Mouse (Mus musculus) CH12.LX (cell line): ENCODE measurements around the gene Pcgf1.

Experiments
- CHD2 ChIP-seq: IDR thresholded peaks from 2 replicates; pipeline ENCODE4 v1.6.1; 2011; ENCODE audit warnings: low read length, improper control_type of control experiment
- CTCF ChIP-seq, 2 experiments: IDR thresholded peaks in 1 of 2; conservative IDR thresholded peaks in 1 of 2; 2 replicates each; pipeline ENCODE4 v1.5.1; 2011 to 2012; ENCODE audit warnings: low read depth in 2 of 2, low read length in 2 of 2, improper control_type of control experiment in 1 of 2, inconsistent platforms in 1 of 2, mild to moderate bottlenecking in 1 of 2, moderate library complexity in 1 of 2
- E2F4 ChIP-seq: IDR thresholded peaks from 2 replicates; pipeline ENCODE4 v1.6.1; 2011; ENCODE audit warnings: low read depth, low read length, improper control_type of control experiment; ENCODE audit not compliant: insufficient replicate concordance
- EP300 ChIP-seq: IDR thresholded peaks from 2 replicates; pipeline ENCODE4 v1.6.1; 2011; ENCODE audit warnings: low read length, improper control_type of control experiment
- MAFK ChIP-seq: IDR thresholded peaks from 2 replicates; pipeline ENCODE4 v1.6.1; 2011; ENCODE audit warnings: low read length, improper control_type of control experiment; ENCODE audit not compliant: insufficient replicate concordance
- MAX ChIP-seq: IDR thresholded peaks from 2 replicates; pipeline ENCODE4 v1.6.1; 2011; ENCODE audit warnings: low read length, improper control_type of control experiment
- MAZ ChIP-seq: IDR thresholded peaks from 2 replicates; pipeline ENCODE4 v1.6.1; 2012; ENCODE audit warnings: low read depth, mild to moderate bottlenecking, inconsistent platforms, low read length, improper control_type of control experiment, moderate library complexity
- PAX5 ChIP-seq: IDR thresholded peaks from 2 replicates; pipeline ENCODE4 v1.6.1; 2012; ENCODE audit warnings: low read length, inconsistent platforms, mixed read lengths
- POLR2A ChIP-seq: IDR thresholded peaks from 2 replicates; pipeline ENCODE4 v1.6.1; 2011; ENCODE audit warnings: low read depth, mild to moderate bottlenecking, improper control_type of control experiment, low read length
- POLR2AphosphoS2 ChIP-seq: IDR thresholded peaks from 2 replicates; pipeline ENCODE4 v1.6.1; 2011; ENCODE audit warnings: low read depth, low read length, improper control_type of control experiment
- UBTF ChIP-seq: IDR thresholded peaks from 2 replicates; pipeline ENCODE4 v1.6.1; 2012; ENCODE audit warnings: low read depth, mild to moderate bottlenecking, inconsistent platforms, low read length, improper control_type of control experiment, moderate library complexity
- USF1 ChIP-seq: IDR thresholded peaks from 2 replicates; pipeline ENCODE4 v1.6.1; 2014; ENCODE audit warnings: low read depth, mild to moderate bottlenecking, inconsistent platforms, low read length, improper control_type of control experiment
- ZC3H11A ChIP-seq: IDR thresholded peaks from 2 replicates; pipeline ENCODE4 v1.6.1; 2012; ENCODE audit warnings: low read depth, mild to moderate bottlenecking, inconsistent platforms, low read length, improper control_type of control experiment
- ZNF384 ChIP-seq: IDR thresholded peaks from 2 replicates; pipeline ENCODE4 v1.6.1; 2012; ENCODE audit warnings: low read depth, low read length, improper control_type of control experiment, inconsistent platforms

GRCm38 (mm10) chr6:83034463-83035055, 43.1 kb upstream of the Pcgf1 start:
- TF ChIP-seq USF1 = no peak
- TF ChIP-seq MAX = no peak
- no peak for TF ChIP-seq MAZ
- TF ChIP-seq CTCF (conservative IDR thresholded peaks at IDR 0.05 in 1 of 2, IDR thresholded peaks at IDR 0.05 in 1 of 2; ENCODE audit: low read depth in 2 of 2, low read length in 2 of 2) = no peak
- TF ChIP-seq POLR2AphosphoS2 = no peak
- no peak for TF ChIP-seq POLR2A
- TF ChIP-seq ZC3H11A = no peak
- TF ChIP-seq EP300 = no peak
- TF ChIP-seq E2F4 = no peak
- no peak for TF ChIP-seq PAX5
- no peak for TF ChIP-seq UBTF
- no peak for TF ChIP-seq ZNF384
- no peak for TF ChIP-seq MAFK
- TF ChIP-seq CHD2 = no peak
